Mouse (Mus musculus) CH12.LX (cell line): ENCODE measurements around the gene Smg6. TPM values are rescaled to one million over a fixed set of nuclear protein-coding genes. Genes with fewer than 3 reads are reported as not detected.

ENCODE experiments used
- DNase-seq: peaks from one replicate; pipeline ENCODE4 v3.0.0-alpha.2; 2013; ENCODE audit errors: extremely low read depth
- H3K27ac ChIP-seq: 2 replicates; pipeline ENCODE4 v1.5.1; 2012; ENCODE audit warnings: low read depth, mild to moderate bottlenecking, control low read depth, moderate library complexity; ENCODE audit not compliant: insufficient read depth
- H3K27me3 ChIP-seq: replicated peaks from 2 replicates; pipeline ENCODE3; 2012; ENCODE audit warnings: inconsistent platforms
- H3K36me3 ChIP-seq, 2 experiments: replicated peaks in 1 of 2; 2 replicates each; pipeline versions ENCODE3 to v1.6.1; 2012; ENCODE audit warnings: inconsistent platforms in 1 of 2, low read length in 1 of 2, mild to moderate bottlenecking in 1 of 2, mixed read lengths in 1 of 2, moderate library complexity in 1 of 2; ENCODE audit not compliant: control insufficient read depth in 1 of 2, insufficient read depth in 1 of 2
- H3K4me1 ChIP-seq, 2 experiments: 2 replicates each; pipeline ENCODE4 v1.6.1; 2012; ENCODE audit warnings: inconsistent platforms in 1 of 2, moderate library complexity in 1 of 2; ENCODE audit not compliant: insufficient read depth in 2 of 2, control insufficient read depth in 1 of 2
- H3K4me2 ChIP-seq: 2 replicates; pipeline ENCODE4 v1.6.1; 2012; ENCODE audit warnings: low read depth, mild to moderate bottlenecking, control low read depth; ENCODE audit not compliant: poor library complexity, insufficient read depth, severe bottlenecking
- H3K4me3 ChIP-seq, 3 experiments: fragments of 150-350 bp in 1 of 3; sonication (generic) in 1 of 3; replicated peaks in 1 of 3; 2 replicates each; pipeline versions ENCODE3 to v1.5.1; 2011 to 2012; ENCODE audit warnings: low read depth in 2 of 3, low read length in 2 of 3, mild to moderate bottlenecking in 2 of 3, moderate library complexity in 2 of 3, control low read depth in 1 of 3, improper control_type of control experiment in 1 of 3, inconsistent platforms in 1 of 3, mixed read lengths in 1 of 3; ENCODE audit not compliant: poor library complexity in 1 of 3
- H3K79me2 ChIP-seq: replicated peaks from 2 replicates; pipeline ENCODE4 v1.6.1; 2012; ENCODE audit warnings: mild to moderate bottlenecking, moderate library complexity; ENCODE audit not compliant: control insufficient read depth, poor library complexity, insufficient read depth, severe bottlenecking; ENCODE audit errors: extremely low read depth
- H3K9ac ChIP-seq: 2 replicates; pipeline ENCODE4 v1.6.1; 2012; ENCODE audit warnings: low read depth, mild to moderate bottlenecking, control low read depth, moderate library complexity; ENCODE audit not compliant: insufficient read depth
- H3K9me3 ChIP-seq: replicated peaks from 2 replicates; pipeline ENCODE3; 2012; ENCODE audit warnings: low read length, inconsistent platforms, mixed read lengths
- BHLHE40 ChIP-seq: IDR thresholded peaks from 2 replicates; pipeline ENCODE4 v1.6.1; 2011; ENCODE audit warnings: mild to moderate bottlenecking, low read depth, low read length, improper control_type of control experiment
- CHD1 ChIP-seq: IDR thresholded peaks from 2 replicates; pipeline ENCODE4 v1.6.1; 2012; ENCODE audit warnings: low read depth, low read length, improper control_type of control experiment, inconsistent platforms
- CTCF ChIP-seq, 2 experiments: IDR thresholded peaks in 1 of 2; conservative IDR thresholded peaks in 1 of 2; 2 replicates each; pipeline ENCODE4 v1.5.1; 2011 to 2012; ENCODE audit warnings: low read depth in 2 of 2, low read length in 2 of 2, improper control_type of control experiment in 1 of 2, inconsistent platforms in 1 of 2, mild to moderate bottlenecking in 1 of 2, moderate library complexity in 1 of 2
- E2F4 ChIP-seq: IDR thresholded peaks from 2 replicates; pipeline ENCODE4 v1.6.1; 2011; ENCODE audit warnings: low read depth, low read length, improper control_type of control experiment; ENCODE audit not compliant: insufficient replicate concordance
- EP300 ChIP-seq: IDR thresholded peaks from 2 replicates; pipeline ENCODE4 v1.6.1; 2011; ENCODE audit warnings: low read length, improper control_type of control experiment
- HCFC1 ChIP-seq: IDR thresholded peaks from 2 replicates; pipeline ENCODE4 v1.6.1; 2012; ENCODE audit warnings: low read depth, mild to moderate bottlenecking, inconsistent platforms, low read length, improper control_type of control experiment
- MAFK ChIP-seq: IDR thresholded peaks from 2 replicates; pipeline ENCODE4 v1.6.1; 2011; ENCODE audit warnings: low read length, improper control_type of control experiment; ENCODE audit not compliant: insufficient replicate concordance
- MAX ChIP-seq: IDR thresholded peaks from 2 replicates; pipeline ENCODE4 v1.6.1; 2011; ENCODE audit warnings: low read length, improper control_type of control experiment
- MEF2A ChIP-seq: IDR thresholded peaks from 2 replicates; pipeline ENCODE4 v1.6.1; 2014; ENCODE audit warnings: low read depth, mild to moderate bottlenecking, inconsistent platforms, low read length, improper control_type of control experiment, borderline replicate concordance
- MYC ChIP-seq: IDR thresholded peaks from 2 replicates; pipeline ENCODE4 v1.6.1; 2011; ENCODE audit warnings: low read depth, mild to moderate bottlenecking, improper control_type of control experiment, low read length
- POLR2A ChIP-seq: IDR thresholded peaks from 2 replicates; pipeline ENCODE4 v1.6.1; 2011; ENCODE audit warnings: low read depth, mild to moderate bottlenecking, improper control_type of control experiment, low read length
- UBTF ChIP-seq: IDR thresholded peaks from 2 replicates; pipeline ENCODE4 v1.6.1; 2012; ENCODE audit warnings: low read depth, mild to moderate bottlenecking, inconsistent platforms, low read length, improper control_type of control experiment, moderate library complexity
- USF2 ChIP-seq: conservative IDR thresholded peaks from 2 replicates; pipeline ENCODE4 v1.6.1; 2011; ENCODE audit warnings: low read depth, low read length, improper control_type of control experiment
- ZMIZ1 ChIP-seq: IDR thresholded peaks from 2 replicates; pipeline ENCODE4 v1.6.1; 2012; ENCODE audit warnings: low read depth, mild to moderate bottlenecking, inconsistent platforms, low read length, improper control_type of control experiment
- dilution Hi-C: fragments of 300-500 bp; cut with MboI; formaldehyde crosslinking; loops from 2 replicates; pipeline ENCODE4 v1.14.3; 2020; ENCODE audit warnings: low sequenced_read_pairs; ENCODE audit not compliant: extremely low pct_unique_long_range_greater_than_20kb, extremely low pct_ligation_motif_present
- in situ Hi-C: fragments of 300-500 bp; cut with MboI; formaldehyde crosslinking; loops from 3 replicates; pipeline ENCODE4 v1.14.3; 2019; ENCODE audit warnings: low sequenced_read_pairs, low pct_ligation_motif_present, low pct_unique_long_range_greater_than_20kb, mixed read lengths
- polyA plus RNA-seq: library from polyadenylated mRNA; unstranded; fragments of >175 nt; gene quantifications from 2 replicates; pipeline ENCODE4 v1.2.1, GENCODE M21; 2012; ENCODE audit warnings: low read depth; ENCODE audit not compliant: insufficient read length
- total RNA-seq, 2 experiments: library from RNA; depleted of rRNA; stranded (reverse); fragments of 300-350 nt in 1 of 2; fragments of >200 nt in 1 of 2; gene quantifications; 2 replicates each; pipeline ENCODE4 v1.2.3; 2012 to 2014

Gene Smg6
- total and polyA plus RNA-seq, 3 experiments = 9.0 to 18.5 (median 12.1) TPM

- Histone ChIP-seq H3K4me1 (peaks cover 5 to 49% of the 10 kb centered on the region in 2 experiments; a peak in 3 of 4 replicates), H3K9ac (peak overlapping the region; percentile 70), H3K9me3 (no peaks in the 10 kb centered on the region), H3K27me3 (no peaks in the 10 kb centered on the region), H3K4me2 (peak overlapping the region; percentile 96), H3K27ac (peak overlapping the region; percentile 28), H3K79me2 (peaks cover 45% of the 10 kb centered on the region), H3K4me3 (peak overlapping the region; percentile 59 to 97 (median 91)), H3K36me3 (peaks cover 32 to 44% of the 10 kb centered on the region in 2 experiments)
- dilution Hi-C loops = no loop called here
- peak; percentile 15; the same call in 1 of the 2 replicates for TF ChIP-seq CHD1
- peak; percentile 45 for TF ChIP-seq MAX
- no peak for TF ChIP-seq HCFC1
- TF ChIP-seq UBTF = no peak
- no peak for TF ChIP-seq USF2
- TF ChIP-seq BHLHE40 = no peak
- peak; percentile 29; the same call in 1 of the 2 replicates for TF ChIP-seq MYC
- DNase-seq = no peak
- in situ Hi-C loops = no loop called here
Measured at GRCm38 (mm10) chr11:74898517-74898827, 27.2 kb upstream of the Smg6 start.

DNA sequence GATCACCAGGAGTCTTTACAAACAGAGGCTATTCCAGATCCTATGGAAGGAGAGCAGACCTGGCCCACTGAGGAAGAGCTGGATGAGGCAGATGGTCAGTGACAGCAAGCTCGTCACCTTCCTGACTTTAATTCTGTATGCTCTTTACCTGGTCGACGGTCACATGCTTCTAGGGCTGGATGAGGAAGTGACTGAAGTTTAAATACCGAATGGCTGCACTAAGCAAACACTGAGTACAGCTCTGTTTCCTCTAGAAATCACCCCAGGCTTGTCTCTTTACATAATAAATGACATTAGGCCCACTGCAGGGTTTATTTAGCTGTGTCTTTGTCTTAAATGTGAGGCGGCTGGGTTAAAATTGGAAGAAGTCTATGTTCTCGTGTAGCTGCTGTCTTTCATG is 24.1 kb upstream of the Smg6 start:
- H3K79me2 ChIP-seq = peaks cover 54% of the 10 kb centered on the region
- H3K36me3 ChIP-seq = peaks cover 60 to 75% of the 10 kb centered on the region in 2 experiments
- H3K9ac ChIP-seq = no peak overlapping the region
- dilution Hi-C loops (no loop called here), in situ Hi-C loops (no loop called here)
- no peaks in the 10 kb centered on the region for H3K27me3 ChIP-seq
- no peak overlapping the region for H3K4me3 ChIP-seq
- peaks cover 5 to 65% of the 10 kb centered on the region in 2 experiments; a peak in 3 of 4 replicates for H3K4me1 ChIP-seq
- no peak for DNase-seq
- no peaks in the 10 kb centered on the region for H3K9me3 ChIP-seq
- no peak overlapping the region for H3K27ac ChIP-seq
- TF ChIP-seq POLR2A (peak; percentile 0; the same call in 1 of the 2 replicates), MYC (no peak)
- no peak overlapping the region for H3K4me2 ChIP-seq

- Histone ChIP-seq H3K36me3 (peaks cover 69 to 83% of the 10 kb centered on the region in 2 experiments), H3K4me2 (no peak overlapping the region), H3K79me2 (peaks cover 59% of the 10 kb centered on the region), H3K27me3 (no peaks in the 10 kb centered on the region), H3K9ac (no peak overlapping the region), H3K27ac (no peak overlapping the region), H3K4me3 (no peak overlapping the region), H3K4me1 (peaks cover 8 to 73% of the 10 kb centered on the region in 2 experiments; a peak in 3 of 4 replicates), H3K9me3 (no peaks in the 10 kb centered on the region)
- no peak for DNase-seq
- no peak for TF ChIP-seq E2F4
- no peak for TF ChIP-seq MEF2A
- no peak for TF ChIP-seq EP300
- no peak for TF ChIP-seq USF2
- TF ChIP-seq ZMIZ1 = 0 out of 2 replicates have a peak, but pooled peaks have one; percentile 29
- no peak for TF ChIP-seq MAFK
- no peak for TF ChIP-seq CTCF (conservative IDR thresholded peaks at IDR 0.05 in 1 of 2, IDR thresholded peaks at IDR 0.05 in 1 of 2; ENCODE audit: low read depth in 2 of 2, low read length in 2 of 2)
- in situ Hi-C loops = no loop called here
- dilution Hi-C loops = no loop called here
Measured at GRCm38 (mm10) chr11:74902416-74902815, 23.2 kb upstream of the Smg6 start.
